Mouse (Mus musculus) heart, adult 2 months (tissue): ENCODE data around the gene Ift27. TPM values are rescaled to one million over a fixed set of nuclear protein-coding genes. Genes with fewer than 3 reads are reported as not detected.

Experiments
- DNase-seq, 2 experiments: peaks; one replicate each; pipeline ENCODE4 v3.0.0; 2021
- H3K27ac ChIP-seq: fragments of 200-600 bp; 2 replicates; pipeline ENCODE4 v1.8.1; 2022
- H3K27me3 ChIP-seq: fragments of 200-500 bp; 2 replicates; pipeline ENCODE4 v1.6.1; 2012; ENCODE audit warnings: mild to moderate bottlenecking, low read length, inconsistent platforms, mixed read lengths; ENCODE audit not compliant: control insufficient read depth, insufficient read depth
- H3K36me3 ChIP-seq: fragments of 200-500 bp; 2 replicates; pipeline ENCODE4 v1.6.1; 2012; ENCODE audit warnings: low read length, inconsistent platforms; ENCODE audit not compliant: control insufficient read depth, insufficient read depth
- H3K4me1 ChIP-seq: fragments of 200-500 bp; 2 replicates; pipeline ENCODE4 v1.6.1; 2011; ENCODE audit warnings: low read length; ENCODE audit not compliant: control insufficient read depth, insufficient read depth
- H3K4me3 ChIP-seq: fragments of 200-600 bp; 2 replicates; pipeline ENCODE4 v1.8.1; 2022
- H3K79me2 ChIP-seq: fragments of 200-500 bp; replicated peaks from 2 replicates; pipeline ENCODE4 v1.6.1; 2012; ENCODE audit warnings: mild to moderate bottlenecking, inconsistent platforms, low read length, moderate library complexity, mixed read lengths; ENCODE audit not compliant: control insufficient read depth, insufficient read depth
- H3K9ac ChIP-seq: fragments of 200-500 bp; 2 replicates; pipeline ENCODE4 v1.6.1; 2012; ENCODE audit warnings: low read depth, mild to moderate bottlenecking, control low read depth, inconsistent platforms, low read length, mixed read lengths
- CTCF ChIP-seq: fragments of 200-600 bp; IDR thresholded peaks from 2 replicates; pipeline ENCODE4 v1.8.1; 2022; ENCODE audit warnings: antibody characterized with exemption, mild to moderate bottlenecking, moderate library complexity
- EP300 ChIP-seq: fragments of 200-500 bp; IDR thresholded peaks from 2 replicates; pipeline ENCODE4 v1.6.1; 2011; ENCODE audit warnings: low read depth, low read length, control low read depth; ENCODE audit not compliant: insufficient read depth
- POLR2A ChIP-seq: fragments of 200-500 bp; IDR thresholded peaks from 2 replicates; pipeline ENCODE4 v1.6.1; 2011; ENCODE audit warnings: mild to moderate bottlenecking, low read depth, low read length, control low read depth; ENCODE audit not compliant: insufficient read depth
- WGBS: fragments of 180-500 bp; shearing (Covaris S2); methylation state at CpG from one replicate; pipeline ENCODE4 v1.1.7; 2018; 5-methylcytosine and 5-hydroxymethylcytosine counted together
- intact Hi-C: fragments of 180-260 bp; cut with DNase I; formaldehyde crosslinking; loops from one replicate; pipeline ENCODE4 v1.15.1; 2025
- polyA plus RNA-seq: library from polyadenylated mRNA; depleted of rRNA; stranded (reverse); fragments of >200 nt; gene quantifications from 2 replicates; pipeline ENCODE4 v1.2.3, GENCODE M21; 2012
- total RNA-seq, 2 experiments: library from RNA; stranded (reverse); gene quantifications; 2 replicates each; pipeline ENCODE4 v1.2.3; 2021

Ift27 gene
- total and polyA plus RNA-seq, 3 experiments: 9.3 to 22.6 (median 10.0) TPM

GRCm38 (mm10) chr15:78177257-78177656 is 3.4 kb upstream of the Ift27 start:
- no peaks in the 10 kb centered on the region for H3K27me3 ChIP-seq
- H3K79me2 ChIP-seq: no peaks in the 10 kb centered on the region
- H3K4me3 ChIP-seq: no peak overlapping the region
- no peak overlapping the region for H3K9ac ChIP-seq
- intact Hi-C loops: loop anchor here (5.0 kb wide), 3 partner anchors 60 to 340 kb away; no protein-coding TSS in a partner anchor
- peaks cover 6% of the 10 kb centered on the region for H3K4me1 ChIP-seq
- TF ChIP-seq POLR2A: no peak
- no peak for TF ChIP-seq CTCF
- TF ChIP-seq EP300: no peak
- DNase-seq: no peak
- H3K27ac ChIP-seq: no peak overlapping the region
- 41% methylated on average over 10 of the region's 10 CpGs for WGBS
- no peaks in the 10 kb centered on the region for H3K36me3 ChIP-seq

- H3K9ac ChIP-seq: peak overlapping the region; percentile 37
- intact Hi-C loops: loop anchor here (5.0 kb wide), 4 partner anchors 62 to 342 kb away; no protein-coding TSS in a partner anchor
- no peaks in the 10 kb centered on the region for H3K79me2 ChIP-seq
- H3K4me3 ChIP-seq: peak overlapping the region; percentile 60
- WGBS: 73% methylated on average over 6 of the region's 6 CpGs
- no peak for DNase-seq
- H3K27ac ChIP-seq: peak overlapping the region; percentile 77
- no peaks in the 10 kb centered on the region for H3K27me3 ChIP-seq
- TF ChIP-seq POLR2A: no peak
- TF ChIP-seq EP300: no peak
- TF ChIP-seq CTCF: no peak
- peaks cover 6% of the 10 kb centered on the region for H3K4me1 ChIP-seq
- H3K36me3 ChIP-seq: no peaks in the 10 kb centered on the region
Measured at GRCm38 (mm10) chr15:78174887-78175245, 959 bp upstream of the Ift27 start.

- Histone ChIP-seq H3K27me3 (no peaks in the 10 kb centered on the region), H3K4me3 (peak overlapping the region; percentile 80), H3K36me3 (no peaks in the 10 kb centered on the region), H3K4me1 (peaks cover 6% of the 10 kb centered on the region), H3K27ac (peak overlapping the region; percentile 66), H3K79me2 (no peaks in the 10 kb centered on the region), H3K9ac (peak overlapping the region; percentile 70)
- DNase-seq: no peak
- TF ChIP-seq EP300 (no peak), CTCF (no peak), POLR2A (no peak)
- intact Hi-C loops: loop anchor here (5.0 kb wide), 1 partner anchor 241 kb away; no protein-coding TSS in a partner anchor
- 23% methylated on average over 26 of the region's 26 CpGs for WGBS
Measured at GRCm38 (mm10) chr15:78172899-78173817, 749 bp downstream of the Ift27 start.

- TF ChIP-seq EP300 (no peak), CTCF (no peak), POLR2A (no peak)
- intact Hi-C loops: loop anchor here (5.0 kb wide), 1 partner anchor 240 kb away; no protein-coding TSS in a partner anchor
- WGBS: 72% methylated on average over 11 of the region's 11 CpGs
Measured at GRCm38 (mm10) chr15:78172256-78172898, 1.5 kb downstream of the Ift27 start.

GRCm38 (mm10) chr15:78171651-78172050 is 2.3 kb downstream of the Ift27 start:
- intact Hi-C loops: loop anchor here (5.0 kb wide), 1 partner anchor 239 kb away; no protein-coding TSS in a partner anchor
- no peak for DNase-seq
- 93% methylated on average over 10 of the region's 10 CpGs for WGBS
- no peak overlapping the region for H3K27ac ChIP-seq
- H3K36me3 ChIP-seq: no peaks in the 10 kb centered on the region
- H3K4me1 ChIP-seq: peaks cover 6% of the 10 kb centered on the region
- no peak overlapping the region for H3K9ac ChIP-seq
- H3K4me3 ChIP-seq: no peak overlapping the region
- no peaks in the 10 kb centered on the region for H3K27me3 ChIP-seq
- TF ChIP-seq POLR2A (no peak), EP300 (no peak), CTCF (no peak)
- no peaks in the 10 kb centered on the region for H3K79me2 ChIP-seq

More at GRCm38 (mm10) chr15:78172256-78172898, 1.5 kb downstream of the Ift27 start:
- no peak overlapping the region for H3K9ac ChIP-seq
- H3K4me1 ChIP-seq: peaks cover 6% of the 10 kb centered on the region
- H3K27ac ChIP-seq: no peak overlapping the region
- H3K36me3 ChIP-seq: no peaks in the 10 kb centered on the region
- no peak overlapping the region for H3K4me3 ChIP-seq
- no peak for DNase-seq
- no peaks in the 10 kb centered on the region for H3K27me3 ChIP-seq
- no peaks in the 10 kb centered on the region for H3K79me2 ChIP-seq

- peak in 1 of 2 experiments; percentile 45 for DNase-seq
- WGBS: 87% methylated on average over 15 of the region's 15 CpGs
- Histone ChIP-seq H3K9ac (no peak overlapping the region), H3K36me3 (no peaks in the 10 kb centered on the region), H3K27ac (no peak overlapping the region), H3K4me1 (peaks cover 6% of the 10 kb centered on the region), H3K27me3 (no peaks in the 10 kb centered on the region), H3K79me2 (no peaks in the 10 kb centered on the region), H3K4me3 (no peak overlapping the region)
- TF ChIP-seq POLR2A (no peak), CTCF (no peak), EP300 (no peak)
- intact Hi-C loops: loop anchor here (5.0 kb wide), 1 partner anchor 238 kb away; no protein-coding TSS in a partner anchor
Measured at GRCm38 (mm10) chr15:78170708-78171107, 3.2 kb downstream of the Ift27 start.
